Mouse (Mus musculus) bone marrow macrophage, adult 2 months (primary cell): ENCODE data around the gene Adtrp.

Experiments used
- CTCF ChIP-seq: IDR thresholded peaks from 2 replicates; pipeline ENCODE4 v1.5.1; 2012; ENCODE audit warnings: low read depth, mild to moderate bottlenecking, low read length, moderate library complexity
- POLR2A ChIP-seq: IDR thresholded peaks from 2 replicates; pipeline ENCODE4 v1.6.1; 2012; ENCODE audit warnings: mild to moderate bottlenecking, low read depth, low read length, borderline replicate concordance

- TF ChIP-seq CTCF: no peak
- no peak for TF ChIP-seq POLR2A
Observed at GRCm38 (mm10) chr13:41718051-41718450, 129.4 kb downstream of the Adtrp start.
